Mouse (Mus musculus): Measurements from ENCODE around the gene Plcg2. TPM values are rescaled to one million over a fixed set of nuclear protein-coding genes. Genes with fewer than 3 reads are reported as not detected.

Plcg2 gene
- polyA plus RNA-seq, 1 experiment from 2014 or later, result 2.2 TPM

Small RNA genes lying within 50 kb of the gene (microRNA-seq; reads per million reads assigned to microRNA genes)
- gene Gm27361 (not detected), gene Mir7077 (not detected), gene Mir7078 (not detected)

Other genes starting within 250 kb of the Plcg2 start
- 64.6 and 67.0 TPM in 2 replicates for gene Cmip, start 241.2 kb upstream of the Plcg2 start, polyA plus RNA-seq (2016; fragmentation: Nextera tagmentation; extraction: Ambion mirVana)
- gene Sdr42e1, start 175.4 kb downstream of the Plcg2 start, polyA plus RNA-seq (2016; fragmentation: Nextera tagmentation; extraction: Ambion mirVana), result 0.93 and 1.2 TPM in 2 replicates
- gene Hsd17b2, start 203.6 kb downstream of the Plcg2 start, polyA plus RNA-seq (2016; fragmentation: Nextera tagmentation; extraction: Ambion mirVana), result not detected in 2 replicates